Mouse (Mus musculus) G1E-ER4 (cell line): ENCODE results near the gene Shroom1. TPM values are rescaled to one million over a fixed set of nuclear protein-coding genes. Genes with fewer than 3 reads are reported as not detected.

ENCODE experiments used
- GATA1 ChIP-seq: IDR thresholded peaks from one replicate; pipeline ENCODE4 v1.8.0; 2012; ENCODE audit warnings: low read length, inconsistent platforms
- polyA plus RNA-seq: library from polyadenylated mRNA; stranded (reverse); fragments of >175 nt; gene quantifications from 2 replicates; pipeline ENCODE4 v1.2.3, GENCODE M21; 2012

Gene Shroom1
- polyA plus RNA-seq, 1 experiment, result not detected

DNA sequence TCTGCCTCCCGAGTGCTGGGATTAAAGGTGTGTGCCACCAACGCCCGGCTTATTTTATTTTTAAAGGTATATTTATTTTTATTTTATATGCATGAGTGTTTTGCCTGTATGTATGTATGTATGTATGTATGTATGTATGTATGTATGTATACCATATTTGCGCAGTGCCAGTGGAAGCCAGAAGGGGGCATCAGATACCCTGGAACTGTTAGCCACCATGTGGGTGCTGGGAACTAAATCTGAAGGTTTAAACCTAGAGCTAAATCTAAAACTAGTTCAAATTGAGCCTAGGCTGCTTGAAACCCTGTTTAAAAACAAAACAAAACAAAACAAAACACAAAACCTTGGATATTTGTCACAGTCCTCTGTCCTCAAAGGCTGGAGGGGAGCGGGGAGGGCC is 32.0 kb downstream of the Shroom1 start:
- TF ChIP-seq GATA1, result no peak

DNA sequence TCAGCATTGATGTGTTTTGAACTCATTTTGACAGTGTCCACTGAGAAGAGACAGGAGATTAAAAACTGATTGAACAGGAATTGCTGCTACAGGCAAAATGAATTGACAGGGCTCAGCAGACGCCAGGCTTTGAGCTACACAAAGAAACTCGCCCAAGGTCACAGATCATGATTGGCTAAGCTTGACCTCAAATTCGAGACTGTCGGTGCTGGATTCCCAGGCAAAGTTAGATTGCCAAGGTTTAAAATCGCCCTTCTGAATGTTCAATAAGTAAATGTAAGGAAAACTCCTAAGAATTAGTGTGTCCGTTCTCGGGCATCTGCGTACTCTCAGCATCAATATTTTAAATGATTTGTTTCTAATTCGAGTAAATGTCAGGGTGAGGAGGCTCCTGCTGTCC is 32.4 kb downstream of the Shroom1 start:
- no peak for TF ChIP-seq GATA1

DNA sequence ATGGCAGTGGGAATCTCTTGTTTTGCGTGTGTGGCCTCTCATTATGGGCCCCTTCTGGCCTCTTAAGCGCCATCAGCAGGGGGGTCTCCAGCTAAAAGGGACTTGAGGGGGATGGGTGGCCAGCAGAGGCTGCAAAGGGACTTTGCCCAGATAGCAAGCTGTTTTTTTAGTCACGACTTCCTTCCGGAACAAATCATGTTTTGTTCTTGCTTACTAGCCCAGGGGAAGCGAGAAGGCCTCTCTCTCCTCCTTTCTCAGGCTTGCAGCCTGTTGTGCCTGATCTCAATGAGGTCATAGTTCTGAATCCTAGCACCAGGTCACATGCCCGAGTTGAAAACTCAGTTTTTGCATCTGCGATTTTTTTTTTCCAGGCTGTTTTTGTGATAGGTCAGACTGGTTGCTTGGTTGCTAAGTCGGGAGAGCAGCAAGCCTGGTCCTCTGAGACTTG is 35.0 kb downstream of the Shroom1 start:
- TF ChIP-seq GATA1, result no peak

DNA sequence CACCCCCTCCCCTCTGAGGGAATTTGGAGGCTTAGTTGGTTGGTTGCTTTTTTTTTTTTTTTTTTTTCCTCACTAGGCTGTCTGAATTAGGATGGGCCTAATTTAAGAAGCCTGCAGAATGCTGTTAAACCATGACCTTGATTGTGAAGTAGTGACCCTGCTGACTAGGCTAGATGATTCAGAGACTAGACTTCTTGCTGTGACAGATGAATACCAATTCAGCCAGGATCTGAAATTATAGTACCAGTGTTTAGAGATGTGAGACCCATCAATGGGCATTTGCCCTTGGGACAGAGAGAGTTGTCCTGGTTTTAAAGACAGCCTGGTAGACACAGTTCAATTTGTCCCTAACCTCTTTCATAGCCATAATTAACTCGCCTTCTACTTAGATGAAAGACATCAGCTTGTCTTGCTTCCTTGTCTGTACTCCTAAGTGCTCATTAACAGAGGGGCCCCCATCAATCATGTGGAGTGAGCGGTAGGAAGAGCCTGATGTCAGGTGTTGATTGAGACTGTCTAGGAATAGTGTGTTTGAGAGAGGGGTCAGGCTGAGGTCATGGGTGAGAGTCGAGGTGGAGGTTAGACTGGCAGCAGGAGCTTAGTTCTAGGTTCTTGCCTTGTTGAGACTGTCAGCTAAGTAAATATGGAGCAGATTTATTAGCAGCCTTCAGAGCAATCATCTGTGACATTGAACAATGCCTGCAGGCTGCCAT is 36.4 kb downstream of the Shroom1 start:
- TF ChIP-seq GATA1, result no peak

DNA sequence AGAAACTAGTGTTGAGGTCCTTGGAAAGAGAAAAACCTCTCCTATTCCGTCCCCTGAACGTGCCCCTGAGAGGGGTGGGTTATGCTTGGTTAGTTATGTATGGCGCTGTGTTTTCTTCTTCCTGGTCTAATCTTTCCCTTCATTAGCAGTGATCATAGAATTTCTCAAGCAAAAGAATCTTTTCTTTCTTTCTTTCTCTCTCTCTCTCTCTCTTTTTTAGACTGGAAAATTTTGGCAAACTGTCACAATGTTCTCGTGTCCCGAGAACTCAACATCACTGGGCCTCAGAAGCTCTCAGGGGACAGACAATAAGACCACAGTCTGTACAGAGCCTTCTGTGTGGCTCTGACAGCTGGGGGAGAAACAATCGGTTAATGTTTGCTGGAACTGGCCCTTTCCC is 38.4 kb downstream of the Shroom1 start:
- TF ChIP-seq GATA1, result no peak

DNA sequence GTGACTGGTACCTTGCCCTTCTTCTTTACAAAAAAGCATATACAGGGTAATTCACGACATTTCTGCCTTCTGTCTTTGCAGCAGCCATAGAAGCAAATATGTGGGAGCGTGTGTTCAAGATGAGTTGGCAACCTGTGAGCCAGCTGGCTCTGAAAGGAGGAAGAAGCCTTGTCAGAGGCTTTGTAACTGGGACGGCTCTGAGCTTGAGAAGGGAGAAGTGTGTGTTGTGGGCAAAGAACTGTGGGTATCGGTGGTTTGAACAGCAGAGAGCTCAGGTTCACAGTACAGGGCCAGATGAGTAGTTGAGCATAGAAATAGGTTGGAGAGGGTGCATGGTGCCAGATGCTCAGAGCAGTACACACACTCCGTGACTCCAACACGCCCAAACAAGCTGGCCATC is 39.9 kb downstream of the Shroom1 start:
- no peak for TF ChIP-seq GATA1

DNA sequence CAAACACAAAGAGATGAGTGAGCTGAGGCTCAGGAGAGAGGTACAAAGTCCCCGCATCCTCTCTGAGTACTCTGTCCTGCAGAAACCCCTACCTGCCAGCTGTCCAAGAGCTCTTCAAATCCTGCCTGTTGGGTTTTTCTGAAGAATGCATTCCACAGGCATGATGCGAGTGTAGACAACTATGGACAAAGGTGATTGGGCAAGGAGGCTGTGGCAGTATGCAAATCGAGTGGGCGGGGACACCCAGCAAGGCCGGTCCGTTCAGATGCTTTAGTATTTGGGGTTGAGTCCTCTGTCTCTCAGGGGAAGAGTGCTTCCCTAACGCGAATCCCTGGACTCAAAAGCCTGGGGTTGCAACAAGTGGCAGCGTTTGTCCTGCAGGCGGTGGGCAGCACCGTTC is 43.6 kb downstream of the Shroom1 start:
- TF ChIP-seq GATA1, result no peak

DNA sequence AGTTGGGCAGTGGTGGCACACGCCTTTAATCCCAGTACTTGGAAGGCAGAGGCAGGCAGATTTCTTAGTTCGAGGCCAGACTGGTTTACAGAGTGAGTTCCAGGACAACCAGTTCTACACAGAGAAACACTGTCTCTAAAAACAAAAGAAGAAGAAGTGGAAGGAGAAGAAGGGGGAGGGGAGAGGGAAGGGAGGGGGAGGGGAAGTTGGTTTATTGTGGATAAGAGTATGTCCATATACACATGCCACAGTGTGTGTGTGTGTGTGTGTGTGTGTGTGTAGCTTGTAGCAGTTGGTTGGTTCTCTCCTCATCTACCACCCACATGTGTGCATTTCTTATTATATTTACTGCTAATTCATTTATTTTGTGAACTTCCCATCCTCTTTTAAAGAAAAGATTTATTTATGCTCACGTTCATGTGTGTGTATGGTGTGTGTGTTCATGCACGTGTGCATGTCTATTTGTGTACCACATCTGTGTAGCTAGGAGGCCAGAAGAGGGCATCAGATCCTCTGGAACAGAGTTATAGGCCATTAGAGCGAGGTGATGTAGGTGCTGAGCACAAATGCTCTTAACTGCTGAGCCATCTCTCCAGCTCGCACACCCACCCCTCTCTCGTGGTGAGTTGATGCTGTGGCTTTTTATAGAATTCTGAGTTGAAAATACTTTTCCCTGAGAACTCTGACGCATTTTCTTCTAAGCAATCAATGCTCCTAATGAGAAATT is 45.2 kb downstream of the Shroom1 start:
- TF ChIP-seq GATA1, result no peak

DNA sequence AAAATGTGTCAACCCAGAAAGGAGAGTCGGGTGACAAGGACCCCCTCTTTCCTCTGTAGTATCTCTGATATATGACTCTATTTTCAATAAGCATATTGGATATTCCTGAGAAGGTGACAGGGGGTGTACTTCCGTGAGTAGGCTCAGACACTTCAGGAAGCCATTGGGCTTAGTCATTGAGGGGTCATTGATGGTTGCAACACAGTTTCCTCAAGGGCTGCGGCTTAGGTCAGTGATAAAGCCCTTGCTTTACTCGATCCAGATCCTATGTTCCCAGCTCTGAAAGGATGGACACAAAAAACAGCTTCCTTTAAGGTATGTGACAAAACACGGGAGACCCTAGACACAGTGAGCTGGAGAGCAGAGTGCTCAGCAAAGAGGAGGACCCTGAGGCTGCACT is 46.7 kb downstream of the Shroom1 start:
- TF ChIP-seq GATA1, result no peak

DNA sequence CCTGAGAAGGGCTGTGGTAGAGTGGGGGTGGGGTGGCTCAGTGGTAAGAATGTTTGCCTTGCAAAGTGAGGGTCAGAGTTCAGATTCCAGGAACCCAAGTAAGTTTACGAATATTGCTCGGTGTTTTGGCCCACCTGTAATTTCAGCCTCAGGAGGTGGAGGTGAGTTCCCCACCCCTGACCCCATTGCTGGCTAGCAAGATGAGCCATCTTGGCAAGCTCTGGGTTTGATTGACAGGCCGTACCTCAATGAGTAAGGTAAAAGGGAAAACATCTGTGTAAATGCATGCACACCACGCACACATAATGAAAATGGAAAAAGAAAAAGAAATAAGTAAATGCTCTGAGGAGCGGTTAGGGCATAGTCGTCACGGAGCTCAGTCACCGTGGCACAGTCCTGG is 47.4 kb downstream of the Shroom1 start:
- TF ChIP-seq GATA1, result no peak

DNA sequence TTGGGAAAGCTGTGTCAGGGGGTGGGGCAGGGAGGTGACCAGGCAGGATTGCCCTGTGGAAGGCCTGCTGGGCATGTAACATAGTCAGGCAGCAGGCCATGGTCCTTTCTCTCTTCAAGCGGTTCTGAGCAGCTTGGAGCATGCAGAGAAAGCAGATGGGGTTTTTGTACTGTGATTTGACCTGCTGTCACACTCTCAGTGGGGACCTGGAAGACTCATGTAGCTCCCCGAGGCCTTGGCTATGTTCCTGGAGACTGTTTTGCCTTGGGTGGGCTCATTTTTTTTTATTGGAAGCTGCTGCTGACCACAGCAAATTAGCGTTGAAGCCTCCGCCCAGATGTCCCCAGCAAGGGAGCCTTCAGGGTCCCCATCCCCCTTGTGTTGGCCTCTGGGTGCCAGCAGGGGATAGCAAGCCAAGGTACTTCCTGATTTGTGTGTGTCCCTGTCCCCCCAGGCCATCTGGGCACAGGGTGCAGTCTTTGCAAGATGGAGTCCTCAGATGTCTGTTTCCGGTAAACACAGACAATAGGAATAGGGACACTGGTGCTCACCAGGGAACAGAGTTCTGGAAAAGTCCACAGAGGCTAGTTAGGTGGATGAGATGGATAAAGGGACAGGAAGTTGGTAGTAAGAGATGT is 48.1 kb downstream of the Shroom1 start:
- no peak for TF ChIP-seq GATA1

DNA sequence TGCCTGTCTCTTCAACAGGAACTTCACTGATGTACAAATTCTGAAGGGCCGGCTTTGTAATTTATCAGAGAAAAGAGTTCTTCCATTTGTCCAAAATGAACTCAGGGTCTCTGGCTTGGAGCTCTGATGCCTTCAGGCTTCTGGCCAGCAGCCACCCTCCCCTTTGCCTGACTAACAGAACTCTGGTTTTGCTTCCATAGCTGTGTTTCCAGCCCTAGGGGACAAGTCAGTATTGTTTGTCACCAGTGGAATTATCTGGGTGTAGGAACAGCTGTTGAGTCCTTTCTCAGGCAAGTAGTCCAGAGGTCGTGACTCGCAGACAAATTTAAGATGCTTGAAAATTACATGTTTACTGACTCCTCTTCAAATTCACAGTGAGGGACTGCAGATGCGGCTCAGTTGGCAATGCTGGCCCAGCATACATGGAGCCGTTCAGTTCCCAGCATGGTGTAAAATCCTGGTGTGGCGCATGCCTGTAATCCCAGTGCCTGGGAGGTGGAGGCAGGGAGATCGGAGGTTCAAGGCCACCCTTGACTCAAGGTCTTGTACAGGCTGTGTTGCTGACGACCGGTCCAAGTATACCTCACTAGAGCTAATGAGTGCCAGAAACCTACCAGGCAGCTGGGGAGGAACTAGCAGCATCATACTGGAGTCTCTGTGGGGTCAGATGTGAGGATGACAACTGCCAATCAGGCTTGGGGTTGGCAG is 50.2 kb downstream of the Shroom1 start:
- TF ChIP-seq GATA1, result no peak

DNA sequence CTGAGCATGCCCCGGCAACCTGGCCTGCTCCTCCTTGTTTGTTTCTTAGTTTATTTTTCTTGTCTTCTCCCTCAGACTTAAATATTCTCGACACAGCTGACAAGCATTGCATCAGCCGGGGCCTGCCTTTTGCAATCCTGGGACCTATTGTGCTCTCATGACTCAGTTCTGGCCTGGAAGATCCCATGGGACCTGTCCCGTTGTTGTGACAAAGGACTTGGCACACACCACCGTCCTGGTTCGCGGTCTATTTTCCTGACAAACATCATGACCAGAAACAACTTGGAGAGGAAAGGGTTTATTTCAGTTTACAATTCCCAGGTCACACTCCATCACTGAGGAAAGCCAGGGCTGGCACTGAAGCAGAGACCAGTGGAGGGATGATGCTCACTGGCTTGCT is 51.1 kb downstream of the Shroom1 start:
- TF ChIP-seq GATA1, result no peak

DNA sequence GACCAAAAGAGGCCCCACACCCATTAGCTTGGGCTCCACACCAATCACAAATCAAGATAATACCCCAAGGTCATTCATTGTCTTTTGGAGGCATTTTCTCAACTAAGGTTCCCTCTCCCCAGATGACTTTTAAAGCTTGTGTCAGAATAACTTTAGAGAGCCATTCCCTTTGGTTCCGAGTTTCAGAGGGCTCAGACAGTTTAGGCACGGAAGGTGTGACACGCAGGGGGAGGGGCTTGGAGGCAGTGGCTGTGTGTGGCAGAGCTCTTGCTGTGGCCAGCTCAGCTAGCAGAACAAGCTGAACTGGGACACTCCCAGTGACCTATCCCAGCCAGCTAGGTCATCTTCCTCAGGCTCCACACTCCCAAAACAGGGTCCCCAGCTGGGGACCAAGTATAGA is 51.6 kb downstream of the Shroom1 start:
- TF ChIP-seq GATA1, result no peak

DNA sequence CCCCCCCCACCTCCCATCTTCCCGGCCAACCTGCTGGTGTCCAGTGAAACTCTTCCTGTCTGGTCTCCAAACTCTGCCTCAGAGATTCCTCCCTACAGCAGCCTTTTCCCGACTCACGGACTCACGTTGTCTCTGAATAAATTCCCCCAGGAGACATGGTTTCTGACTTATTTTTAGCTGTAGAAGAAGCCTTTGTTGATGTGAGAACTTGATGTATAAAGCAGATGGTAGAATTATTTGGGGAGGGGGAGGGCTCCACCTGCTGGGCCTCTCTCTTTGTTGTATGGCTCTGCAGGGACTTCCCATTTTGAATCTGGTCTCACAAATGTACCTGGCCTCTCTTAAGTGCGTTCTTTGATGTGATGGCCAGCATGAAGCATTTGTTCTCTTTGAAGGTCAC is 53.3 kb downstream of the Shroom1 start:
- no peak for TF ChIP-seq GATA1

DNA sequence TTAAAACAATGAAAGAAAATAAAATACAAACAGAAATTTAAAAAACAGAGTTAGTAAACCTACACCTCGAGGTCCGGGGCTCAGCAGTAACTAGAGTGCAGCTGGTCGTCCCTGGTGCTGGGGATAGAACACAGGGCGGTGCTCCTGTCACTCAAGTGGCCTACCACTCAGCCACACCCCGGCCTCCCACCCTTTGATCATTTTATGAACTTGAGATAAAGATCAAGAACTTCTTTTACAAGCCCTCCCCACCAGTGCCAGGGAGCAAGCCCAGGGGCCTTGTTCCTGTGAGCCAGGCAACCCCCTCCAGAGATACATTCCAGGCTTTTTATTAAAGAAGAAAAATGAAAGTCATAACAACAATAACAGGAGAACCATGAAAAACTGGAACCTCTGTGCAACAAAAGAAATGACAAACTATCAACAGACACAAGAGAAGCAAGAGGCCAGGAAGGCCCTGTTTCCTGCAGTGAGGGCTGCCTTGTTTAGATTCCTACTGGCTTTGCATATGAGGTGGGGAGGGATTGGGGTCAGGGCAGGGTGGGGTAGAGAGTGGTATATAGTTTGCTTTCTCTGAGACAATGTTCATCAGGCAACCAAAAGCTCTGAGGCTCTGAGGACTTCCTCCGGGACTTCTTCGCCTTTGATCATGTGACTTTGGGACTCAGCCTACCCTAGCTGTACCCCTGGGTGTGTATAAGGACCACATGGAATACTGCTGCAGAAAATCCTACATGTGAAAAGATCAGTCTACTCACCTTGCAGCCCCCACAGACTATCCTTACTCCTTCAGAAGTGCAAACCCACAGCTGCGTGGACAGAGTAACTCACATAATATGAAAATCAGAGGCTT is 60.0 kb downstream of the Shroom1 start:
- no peak for TF ChIP-seq GATA1

Other genes with a start within 250 kb of the Shroom1 start
- 51.3 and 51.9 TPM in 2 replicates for gene Hspa4, start 156.7 kb upstream of the Shroom1 start, polyA plus RNA-seq
- 1.4 and 2.3 TPM in 2 replicates for gene Zcchc10, start 132.5 kb upstream of the Shroom1 start, polyA plus RNA-seq
- gene Aff4, start 106.4 kb upstream of the Shroom1 start, polyA plus RNA-seq, result 4.1 and 4.5 TPM in 2 replicates
- not detected in 2 replicates for gene Leap2, start 34.0 kb upstream of the Shroom1 start, polyA plus RNA-seq
- gene Uqcrq, start 26.4 kb upstream of the Shroom1 start, polyA plus RNA-seq, result 217 and 299 TPM in 2 replicates
- gene Gdf9, start 26.2 kb upstream of the Shroom1 start, polyA plus RNA-seq, result 0.14 and 0.24 TPM in 2 replicates
- not detected in 2 replicates for gene Gm10447, start 95 bp upstream of the Shroom1 start, polyA plus RNA-seq
- not detected in 2 replicates for gene Gm9837, start 13.3 kb downstream of the Shroom1 start, polyA plus RNA-seq
- 0.15 and 0.50 TPM in 2 replicates for gene Gm9945, start 23.0 kb downstream of the Shroom1 start, polyA plus RNA-seq
- 12.6 and 15.6 TPM in 2 replicates for gene Sowaha, start 23.1 kb downstream of the Shroom1 start, polyA plus RNA-seq
- 208 and 239 TPM in 2 replicates for gene Sept8, start 62.1 kb downstream of the Shroom1 start, polyA plus RNA-seq
- gene Kif3a, start 110.2 kb downstream of the Shroom1 start, polyA plus RNA-seq, result 6.9 and 7.2 TPM in 2 replicates
- gene Il4, start 161.5 kb downstream of the Shroom1 start, polyA plus RNA-seq, result 0.81 TPM in 1 of 2 replicates, not detected in the other
- not detected in 2 replicates for gene Il13, start 177.5 kb downstream of the Shroom1 start, polyA plus RNA-seq